ENCODE assay signal across 8 mouse cellular contexts in the genomic region with DNA sequence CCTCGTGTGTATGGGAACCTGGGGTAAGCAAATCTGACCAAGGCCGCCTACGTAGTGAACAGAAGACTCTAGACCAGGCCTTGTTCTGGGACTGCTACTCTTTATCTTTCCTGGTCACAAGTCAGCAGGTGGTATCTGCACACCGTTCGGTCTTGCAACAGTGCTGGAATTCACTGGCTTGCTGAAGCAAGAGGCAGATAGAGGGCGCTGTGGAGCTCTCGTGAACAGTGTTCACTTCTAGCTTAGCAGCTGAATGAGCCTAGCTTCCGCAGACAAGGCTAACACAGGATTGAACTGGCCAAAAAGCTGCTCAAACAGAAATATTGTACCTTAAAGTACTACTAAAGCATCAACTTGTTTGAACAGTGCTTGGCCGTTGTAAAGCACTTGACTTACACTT.
A peak's percentile ranks its signal among the peaks of the same experiment; 100 is the strongest.
DNase-seq lines count a peak whose midpoint lies in the region; ATAC-seq and TF ChIP-seq lines count a peak whose summit lies in the region.
"Had no signal": no experiment of that assay in that cellular context is flagged by ENCODE, and none has a peak within 500 bp of the region (broad histone marks: within the 10 kb centered on the region; RNA-seq: fewer than 3 reads in every experiment).

No protein-coding gene starts in this region.

- no peaks in the 10 kb centered on the region for H3K27me3 ChIP-seq in intestine, embryonic 15.5 days (replicated peaks)
- H3K27me3 ChIP-seq in midbrain, embryonic 11.5 days (ENCODE audit: control insufficient read depth, insufficient read depth, low read length): no peaks in the 10 kb centered on the region
- H3K27me3 ChIP-seq in spleen, adult 2 months (ENCODE audit: control insufficient read depth, insufficient read depth, low read length): no peaks in the 10 kb centered on the region

- H3K9me3 ChIP-seq in intestine, embryonic 15.5 days: no peaks in the 10 kb centered on the region
- no peaks in the 10 kb centered on the region for H3K9me3 ChIP-seq in midbrain, embryonic 11.5 days (ENCODE audit: control insufficient read depth, low read length)

- peak; percentile 67; the same call in 1 of the 2 replicates for TF ChIP-seq CTCF in spleen, adult 2 months (IDR thresholded peaks at IDR 0.05; ENCODE audit: extremely low read depth, insufficient read depth, insufficient read length, insufficient replicate concordance)

- no peak overlapping the region for H3K27ac ChIP-seq in intestine, embryonic 15.5 days
- H3K27ac ChIP-seq in midbrain, embryonic 11.5 days (ENCODE audit: low read depth, low read length): no peak overlapping the region
- H3K27ac ChIP-seq in spleen, adult 2 months (ENCODE audit: insufficient read depth, low read length): no peak overlapping the region

- intact Hi-C loops in left cerebral cortex, postnatal 36 days (cut with DNase I): no loop called here

- no peak overlapping the region for H3K4me3 ChIP-seq in intestine, embryonic 15.5 days (replicated peaks)
- H3K4me3 ChIP-seq in midbrain, embryonic 11.5 days (ENCODE audit: low read depth, low read length): no peak overlapping the region
- H3K4me3 ChIP-seq in spleen, adult 2 months (ENCODE audit: extremely low read depth, insufficient read depth, insufficient read length): no peak overlapping the region
- H3K4me3 ChIP-seq: myocyte had no signal

- DNase-seq in adipocyte (ENCODE audit: low spot score): peak; percentile 77
- peak; percentile 35 for DNase-seq in cerebellum, adult 9-11 months
- peak; percentile 85 for DNase-seq in gastrocnemius, adult 18-20 months (ENCODE audit: low spot score)
- peak; percentile 52 to 65 for DNase-seq in left cerebral cortex, postnatal 36 days (ENCODE audit: low spot score in 2 of 2)
- DNase-seq in midbrain, embryonic 11.5 days (ENCODE audit: low spot score, missing footprints): peak; percentile 94
- peak; percentile 57 to 72 for DNase-seq in spleen, adult 2 months (ENCODE audit: low read depth in 1 of 2, low spot score in 2 of 2)

- H3K4me1 ChIP-seq in intestine, embryonic 15.5 days (replicated peaks): peaks cover 9% of the 10 kb centered on the region
- no peaks in the 10 kb centered on the region for H3K4me1 ChIP-seq in midbrain, embryonic 11.5 days (ENCODE audit: control insufficient read depth, insufficient read depth, low read length)
- peaks cover 3% of the 10 kb centered on the region; the same call in 1 of the 2 replicates for H3K4me1 ChIP-seq in spleen, adult 2 months (ENCODE audit: control insufficient read depth, insufficient read depth, insufficient read length)

- no peak overlapping the region for H3K4me2 ChIP-seq in intestine, embryonic 15.5 days (replicated peaks)
- H3K4me2 ChIP-seq in midbrain, embryonic 11.5 days: no peak overlapping the region

- H3K36me3 ChIP-seq in intestine, embryonic 15.5 days: no peaks in the 10 kb centered on the region
- no peaks in the 10 kb centered on the region for H3K36me3 ChIP-seq in midbrain, embryonic 11.5 days (ENCODE audit: control insufficient read depth, insufficient read depth, low read length)
- no peaks in the 10 kb centered on the region for H3K36me3 ChIP-seq in spleen, adult 2 months (ENCODE audit: control insufficient read depth, insufficient read depth, low read length)

- no peak overlapping the region for H3K9ac ChIP-seq in intestine, embryonic 15.5 days
- no peak overlapping the region for H3K9ac ChIP-seq in midbrain, embryonic 11.5 days (ENCODE audit: low read length)

- no peak for TF ChIP-seq POLR2A in spleen, adult 2 months (IDR thresholded peaks at IDR 0.05; ENCODE audit: low read depth, low read length)

- 33% methylated on average over 9 of the region's 9 CpGs for WGBS in intestine, embryonic 15.5 days
- 29% methylated on average over 9 of the region's 9 CpGs for WGBS in midbrain, embryonic 11.5 days
- WGBS in spleen, adult 2 months: 42% methylated on average over 9 of the region's 9 CpGs

- peak; percentile 82 for ATAC-seq in intestine, embryonic 15.5 days
- no peak for ATAC-seq in midbrain, embryonic 11.5 days (ENCODE audit: low FRiP score)

Comparison
In these comparisons a context has a peak if more than half of its experiments do, and no peak if none do; other contexts are left out.
1. DNase-seq: peak in every context shown above with its lines; median percentile 94 in midbrain, embryonic 11.5 days; 85 in gastrocnemius, adult 18-20 months; 77 in adipocyte; 64 in spleen, adult 2 months; 58 in left cerebral cortex, postnatal 36 days; 35 in cerebellum, adult 9-11 months.